Mouse (Mus musculus) cerebellum, adult 2 months (tissue): Measurements from ENCODE around the gene Soat1.

Experiments
- CTCF ChIP-seq: fragments of 200-500 bp; IDR thresholded peaks from 2 replicates; pipeline ENCODE4 v1.5.1; 2011; ENCODE audit warnings: low read depth, mild to moderate bottlenecking, control low read depth, low read length, moderate library complexity, borderline replicate concordance; ENCODE audit not compliant: insufficient read depth
- POLR2A ChIP-seq: fragments of 200-500 bp; IDR thresholded peaks from 2 replicates; pipeline ENCODE4 v1.6.1; 2011; ENCODE audit warnings: low read length, control low read depth, borderline replicate concordance; ENCODE audit not compliant: insufficient read depth

DNA sequence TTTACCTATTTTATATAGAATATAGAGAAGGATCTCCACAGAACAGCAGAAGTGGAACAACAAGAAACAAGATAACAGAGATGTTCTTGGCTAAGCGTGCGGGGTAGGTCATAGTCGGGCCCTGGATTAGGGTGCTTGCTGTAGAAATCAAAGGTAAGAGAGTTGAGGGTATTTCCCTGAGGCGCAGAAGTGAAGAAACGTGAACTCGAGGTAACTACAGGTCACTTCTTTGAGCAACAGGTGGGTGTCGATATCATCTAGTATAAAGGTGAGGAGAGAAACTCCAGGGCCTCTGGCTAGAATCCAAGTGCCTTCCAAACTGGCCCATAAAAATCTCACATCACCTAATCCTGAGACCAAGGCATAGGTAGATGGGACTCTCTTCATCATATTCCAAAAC, 2.4 kb upstream of the Soat1 start:
- TF ChIP-seq CTCF (no peak), POLR2A (no peak)
